Mouse (Mus musculus): Measurements from ENCODE around the gene Rnf227.

GRCm38 (mm10) chr11:69340161-69341131 is at the start of gene Rnf227:
- TF ChIP-seq UBTF (IDR thresholded peaks at IDR 0.05; ENCODE audit: low read depth, low read length) (no peak), PAX5 (IDR thresholded peaks at IDR 0.05; ENCODE audit: low read length) (no peak), POLR2A (IDR thresholded peaks at IDR 0.05; ENCODE audit: low read depth, low read length) (no peak), MAFK (IDR thresholded peaks at IDR 0.05; ENCODE audit: insufficient replicate concordance, low read length) (no peak), ZC3H11A (IDR thresholded peaks at IDR 0.05; ENCODE audit: low read depth, low read length) (no peak), SMC3 (IDR thresholded peaks at IDR 0.05; ENCODE audit: low read depth, low read length) (no peak), MAX (IDR thresholded peaks at IDR 0.05; ENCODE audit: low read length) (no peak), CTCF (conservative IDR thresholded peaks at IDR 0.05 in 1 of 2, IDR thresholded peaks at IDR 0.05 in 1 of 2; ENCODE audit: low read depth in 2 of 2, low read length in 2 of 2) (no peak), RAD21 (IDR thresholded peaks at IDR 0.05; ENCODE audit: low read depth, low read length) (no peak)

Measured in CH12.LX (cell line).